Mouse (Mus musculus) adrenal gland, postnatal 0 days (tissue): Measurements from ENCODE around the gene Cecr2. TPM values are rescaled to one million over a fixed set of nuclear protein-coding genes. Genes with fewer than 3 reads are reported as not detected.

ENCODE experiments used
- microRNA-seq: library from miRNA; unstranded; fragments of <30 nt; microRNA quantifications from one replicate; pipeline ENCODE4, GENCODE M21; 2016; ENCODE audit warnings: borderline replicate concordance; ENCODE audit not compliant: insufficient number of aligned reads
- polyA plus RNA-seq: library from polyadenylated mRNA; unstranded; fragments of >200 nt; fragmentation: Nextera tagmentation; extraction: Ambion mirVana; gene quantifications from 2 replicates; pipeline ENCODE4 v1.2.1, GENCODE M21; 2015

Cecr2 gene
- 0.77 and 1.6 TPM in 2 replicates for polyA plus RNA-seq

GRCm38 (mm10) chr6:120665816-120666760 lies at the start of gene Cecr2:
TSS of gene Cecr2 (plus strand) at chr6:120666369.

GRCm38 (mm10) chr6:120773149-120773628 lies 107.0 kb downstream of the Cecr2 start, which contains the start of gene Slc25a18:
TSS of gene Slc25a18 (plus strand) at chr6:120773578.

Small RNA genes lying within 50 kb of the gene (microRNA-seq; reads per million reads assigned to microRNA genes)
- not detected for gene Gm25193

Other genes with a start within 250 kb of the Cecr2 start
- gene Il17ra, start 203.1 kb upstream of the Cecr2 start, polyA plus RNA-seq: 2.8 and 4.7 TPM in 2 replicates
- 0.06 and 0.25 TPM in 2 replicates for gene Tmem121b, start 172.6 kb upstream of the Cecr2 start, polyA plus RNA-seq
- gene Hdhd5, start 135.1 kb upstream of the Cecr2 start, polyA plus RNA-seq: 15.6 and 25.0 TPM in 2 replicates
- gene Slc25a18, start 107.2 kb downstream of the Cecr2 start, polyA plus RNA-seq: 0.91 and 3.1 TPM in 2 replicates
- gene Atp6v1e1, start 156.4 kb downstream of the Cecr2 start, polyA plus RNA-seq: 326 and 467 TPM in 2 replicates
- gene Bcl2l13, start 169.8 kb downstream of the Cecr2 start, polyA plus RNA-seq: 12.0 and 18.6 TPM in 2 replicates